Mouse (Mus musculus) heart, embryonic 16.5 days (tissue): ENCODE data around the gene Peg3. TPM values are rescaled to one million over a fixed set of nuclear protein-coding genes. Genes with fewer than 3 reads are reported as not detected.

Experiments
- ATAC-seq: fragments of 200-750 bp; cut with Nextera tagmentation; replicated peaks from 2 replicates; pipeline ENCODE4 v1.8.0; 2017; ENCODE audit warnings: moderate number of reproducible peaks; ENCODE audit not compliant: insufficient read depth, low FRiP score; ENCODE audit errors: extremely low read depth
- H3K27ac ChIP-seq: fragments of 300-500 bp; sonication (generic); 2 replicates; pipeline ENCODE4 v1.5.1; 2014; ENCODE audit warnings: mild to moderate bottlenecking, low read length, control low read depth, moderate library complexity
- H3K27me3 ChIP-seq: fragments of 300-500 bp; sonication (generic); 2 replicates; pipeline ENCODE4 v1.6.1; 2014; ENCODE audit warnings: low read length, mixed read lengths; ENCODE audit not compliant: control insufficient read depth, insufficient read depth
- H3K36me3 ChIP-seq: fragments of 300-500 bp; sonication (generic); 2 replicates; pipeline ENCODE4 v1.6.1; 2014; ENCODE audit not compliant: control insufficient read depth, insufficient read depth
- H3K4me1 ChIP-seq: fragments of 300-500 bp; sonication (generic); 2 replicates; pipeline ENCODE4 v1.6.1; 2014; ENCODE audit warnings: low read length, mixed read lengths; ENCODE audit not compliant: control insufficient read depth, insufficient read depth
- H3K4me2 ChIP-seq: fragments of 300-500 bp; sonication (generic); 2 replicates; pipeline ENCODE4 v1.6.1; 2014; ENCODE audit warnings: low read depth, mild to moderate bottlenecking, control low read depth, low read length
- H3K4me3 ChIP-seq: fragments of 300-500 bp; sonication (generic); 2 replicates; pipeline ENCODE4 v1.5.1; 2014; ENCODE audit warnings: mild to moderate bottlenecking, control low read depth, low read length
- H3K9ac ChIP-seq: fragments of 300-500 bp; sonication (generic); 2 replicates; pipeline ENCODE4 v1.6.1; 2014; ENCODE audit warnings: low read length, control low read depth
- H3K9me3 ChIP-seq: fragments of 300-500 bp; sonication (generic); replicated peaks from 2 replicates; pipeline ENCODE4 v1.6.1; 2016; ENCODE audit warnings: low read length; ENCODE audit not compliant: control insufficient read depth
- WGBS: fragments of 180-500 bp; shearing (Covaris S2); extraction: QIAGEN DNeasy Blood & Tissue Kit; methylation state at CpG from one replicate; pipeline ENCODE4 v1.1.7; 2014; 5-methylcytosine and 5-hydroxymethylcytosine counted together
- polyA plus RNA-seq: library from polyadenylated mRNA; unstranded; fragments of >200 nt; fragmentation: Nextera tagmentation; extraction: Ambion mirVana; gene quantifications from 2 replicates; pipeline ENCODE4 v1.2.1, GENCODE M21; 2015

The Peg3 gene
- polyA plus RNA-seq, 1 experiment from 2014 or later, result 88.1 TPM

- H3K4me3 ChIP-seq, result peak overlapping the region; percentile 74
- no peaks in the 10 kb centered on the region for H3K27me3 ChIP-seq
- H3K27ac ChIP-seq, result peak overlapping the region; percentile 90
- peaks cover 28% of the 10 kb centered on the region for H3K9me3 ChIP-seq
- 45% methylated on average over 37 of the region's 37 CpGs for WGBS
- peak overlapping the region; percentile 65 for H3K4me2 ChIP-seq
- H3K4me1 ChIP-seq, result no peaks in the 10 kb centered on the region
- peaks cover 5% of the 10 kb centered on the region; the same call in 1 of the 2 replicates for H3K36me3 ChIP-seq
- H3K9ac ChIP-seq, result peak overlapping the region; percentile 76
- ATAC-seq, result peak; percentile 67
These were observed 992 bp downstream of the Peg3 start for GRCm38 (mm10) chr7:6729061-6729817.

- 45% methylated on average over 19 of the region's 19 CpGs for WGBS
- peaks cover 5% of the 10 kb centered on the region; the same call in 1 of the 2 replicates for H3K36me3 ChIP-seq
- H3K27me3 ChIP-seq, result no peaks in the 10 kb centered on the region
- H3K27ac ChIP-seq, result peak overlapping the region; percentile 91
- no peak overlapping the region; the same call in 1 of the 2 replicates for H3K9ac ChIP-seq
- peak overlapping the region; percentile 52 for H3K4me2 ChIP-seq
- peak; percentile 83 for ATAC-seq
- H3K4me1 ChIP-seq, result no peaks in the 10 kb centered on the region
- peak overlapping the region; percentile 74 for H3K4me3 ChIP-seq
- peaks cover 28% of the 10 kb centered on the region for H3K9me3 ChIP-seq
These were observed 1.8 kb downstream of the Peg3 start for GRCm38 (mm10) chr7:6728263-6728931.

- H3K4me3 ChIP-seq, result peak overlapping the region; percentile 48
- peaks cover 5% of the 10 kb centered on the region; the same call in 1 of the 2 replicates for H3K36me3 ChIP-seq
- WGBS, result 52% methylated on average over 19 of the region's 19 CpGs
- no peaks in the 10 kb centered on the region for H3K4me1 ChIP-seq
- peak overlapping the region; percentile 91 for H3K27ac ChIP-seq
- H3K4me2 ChIP-seq, result peak overlapping the region; percentile 52
- peaks cover 28% of the 10 kb centered on the region for H3K9me3 ChIP-seq
- H3K9ac ChIP-seq, result peak overlapping the region; percentile 31; the same call in 1 of the 2 replicates
- no peaks in the 10 kb centered on the region for H3K27me3 ChIP-seq
- ATAC-seq, result peak; percentile 47
These were observed 2.7 kb downstream of the Peg3 start for GRCm38 (mm10) chr7:6727351-6728121.

GRCm38 (mm10) chr7:6709396-6709795, 20.8 kb downstream of the Peg3 start:
- Histone ChIP-seq H3K4me3 (no peak overlapping the region), H3K27me3 (no peaks in the 10 kb centered on the region), H3K27ac (no peak overlapping the region), H3K4me2 (no peak overlapping the region), H3K9me3 (no peaks in the 10 kb centered on the region), H3K36me3 (peaks cover 29% of the 10 kb centered on the region; the same call in 1 of the 2 replicates), H3K9ac (no peak overlapping the region), H3K4me1 (no peaks in the 10 kb centered on the region)
- WGBS, result 89% methylated on average over 15 of the region's 15 CpGs
- ATAC-seq, result no peak

- no peak for ATAC-seq
- Histone ChIP-seq H3K27me3 (no peaks in the 10 kb centered on the region), H3K9me3 (no peaks in the 10 kb centered on the region), H3K9ac (no peak overlapping the region), H3K4me1 (no peaks in the 10 kb centered on the region), H3K27ac (no peak overlapping the region), H3K36me3 (peaks cover 29% of the 10 kb centered on the region; the same call in 1 of the 2 replicates), H3K4me3 (no peak overlapping the region), H3K4me2 (no peak overlapping the region)
- WGBS, result 76% methylated on average over 17 of the region's 17 CpGs
These were observed 21.6 kb downstream of the Peg3 start for GRCm38 (mm10) chr7:6708451-6709180.

GRCm38 (mm10) chr7:6707416-6708015, 22.7 kb downstream of the Peg3 start:
- Histone ChIP-seq H3K4me3 (no peak overlapping the region), H3K4me2 (no peak overlapping the region), H3K9me3 (no peaks in the 10 kb centered on the region), H3K27ac (no peak overlapping the region), H3K27me3 (no peaks in the 10 kb centered on the region), H3K36me3 (peaks cover 25% of the 10 kb centered on the region; the same call in 1 of the 2 replicates), H3K9ac (no peak overlapping the region), H3K4me1 (no peaks in the 10 kb centered on the region)
- WGBS, result 87% methylated on average over 23 of the region's 23 CpGs
- ATAC-seq, result no peak

GRCm38 (mm10) chr7:6699230-6699629, 31.0 kb downstream of the Peg3 start:
- H3K9ac ChIP-seq, result no peak overlapping the region
- WGBS, result 67% methylated on average over 3 of the region's 3 CpGs
- H3K4me1 ChIP-seq, result peaks cover 4% of the 10 kb centered on the region; the same call in 1 of the 2 replicates

More at GRCm38 (mm10) chr7:6699230-6699629, 31.0 kb downstream of the Peg3 start:
- no peaks in the 10 kb centered on the region for H3K36me3 ChIP-seq
- H3K4me3 ChIP-seq, result no peak overlapping the region
- no peak overlapping the region for H3K4me2 ChIP-seq
- H3K27me3 ChIP-seq, result no peaks in the 10 kb centered on the region
- H3K9me3 ChIP-seq, result no peaks in the 10 kb centered on the region
- no peak for ATAC-seq
- H3K27ac ChIP-seq, result no peak overlapping the region
